Mouse (Mus musculus) embryonic stem cell, embryonic (primary cell): Measurements from ENCODE around the gene Phka2.

ENCODE experiments used
- CTCF ChIA-PET, 4 experiments: fragments of 300-600 bp in 2 of 4; fragments of 350-600 bp in 2 of 4; sonication (Branson Sonifier 250); formaldehyde crosslinking; loops; one replicate each; lab custom pipeline; 2022; ENCODE audit warnings: inconsistent platforms in 2 of 4; lab: Charles Lee
- POLR2A ChIA-PET, 4 experiments: fragments of 300-600 bp in 2 of 4; fragments of 350-600 bp in 2 of 4; sonication (Branson Sonifier 250); formaldehyde crosslinking; loops; one replicate each; lab custom pipeline; 2022; ENCODE audit warnings: antibody characterized with exemption in 4 of 4, inconsistent platforms in 1 of 4; lab: Charles Lee

Gene Phka2

GRCm38 (mm10) chrX:160502048-160503041 is at the start of gene Phka2:
Gene Phka2, plus strand, starts transcription at chrX:160502166.
- ChIA-PET POLR2A (interaction anchor here (0.6 to 3.0 kb wide), 24 partner anchors 8 to 365 kb away, joined by 3 to 24 read pairs (median 3); partner anchors contain the start of gene Adgrg2 (in 1 of the 4)), CTCF (interaction anchor here in 1 of 4 experiments (0.8 kb wide), 1 partner anchor 514 kb away, joined by 3 read pairs; the partner anchor contains the start of gene Map3k15)

GRCm38 (mm10) chrX:160455686-160456085 is 46.3 kb upstream of the Phka2 start:
- ChIA-PET CTCF (interaction anchor here in 1 of 4 experiments (0.5 kb wide), 1 partner anchor 21 kb away, joined by 3 read pairs; no protein-coding TSS in a partner anchor), POLR2A (interaction anchor here in 1 of 4 experiments (1.0 to 1.8 kb wide), 2 partner anchors 25 to 46 kb away, joined by 3 to 8 read pairs; partner anchors contain the start of gene Phka2)

GRCm38 (mm10) chrX:160471257-160471786 is 30.6 kb upstream of the Phka2 start:
- POLR2A ChIA-PET, result no interaction called here
- CTCF ChIA-PET, result no interaction called here

GRCm38 (mm10) chrX:160489784-160490183 is 12.2 kb upstream of the Phka2 start:
- POLR2A ChIA-PET, result no interaction called here
- CTCF ChIA-PET, result no interaction called here

GRCm38 (mm10) chrX:160494333-160494732 is 7.6 kb upstream of the Phka2 start:
- ChIA-PET POLR2A (interaction anchor here in 1 of 4 experiments (0.9 kb wide), 1 partner anchor 8 kb away, joined by 3 read pairs; the partner anchor contains the start of gene Phka2), CTCF (no interaction called here)

GRCm38 (mm10) chrX:160494921-160495320 is 7.0 kb upstream of the Phka2 start:
- CTCF ChIA-PET, result no interaction called here
- POLR2A ChIA-PET, result no interaction called here

GRCm38 (mm10) chrX:160496473-160496872 is 5.5 kb upstream of the Phka2 start:
- CTCF ChIA-PET, result no interaction called here
- POLR2A ChIA-PET, result no interaction called here

- CTCF ChIA-PET, result no interaction called here
- POLR2A ChIA-PET, result interaction anchor here in 3 of 4 experiments (1.3 to 3.0 kb wide), 9 partner anchors 9 to 264 kb away, joined by 3 to 24 read pairs (median 7); no protein-coding TSS in a partner anchor
Measured at GRCm38 (mm10) chrX:160501095-160501494, 871 bp upstream of the Phka2 start.

- POLR2A ChIA-PET, result interaction anchor here in 3 of 4 experiments (0.7 to 3.0 kb wide), 19 partner anchors 8 to 364 kb away, joined by 3 to 24 read pairs (median 4); partner anchors contain the start of gene Adgrg2 (in 1 of the 3)
- CTCF ChIA-PET, result interaction anchor here in 1 of 4 experiments (0.8 kb wide), 1 partner anchor 513 kb away, joined by 3 read pairs; the partner anchor contains the start of gene Map3k15
Measured at GRCm38 (mm10) chrX:160501687-160502047, 299 bp upstream of the Phka2 start.

- CTCF ChIA-PET, result no interaction called here
- POLR2A ChIA-PET, result no interaction called here
Measured at GRCm38 (mm10) chrX:160509046-160509445, 7.1 kb downstream of the Phka2 start.

- POLR2A ChIA-PET, result interaction anchor here in 3 of 4 experiments (0.6 to 3.4 kb wide), 4 partner anchors 8 to 141 kb away, joined by 3 to 24 read pairs (median 9); partner anchors contain the start of gene Phka2 (in 3 of the 3)
- CTCF ChIA-PET, result interaction anchor here in 1 of 4 experiments (0.6 kb wide), 1 partner anchor 21 kb away, joined by 5 read pairs; no protein-coding TSS in a partner anchor
Measured at GRCm38 (mm10) chrX:160510197-160510596, 8.2 kb downstream of the Phka2 start.

- CTCF ChIA-PET, result no interaction called here
- POLR2A ChIA-PET, result interaction anchor here (0.6 to 2.2 kb wide), 4 partner anchors 14 to 18 kb away, joined by 3 to 7 read pairs (median 5); partner anchors contain the start of gene Phka2 (in 2 of the 4)
Measured at GRCm38 (mm10) chrX:160516027-160516426, 14.1 kb downstream of the Phka2 start.

GRCm38 (mm10) chrX:160542772-160543171 is 40.8 kb downstream of the Phka2 start:
- ChIA-PET POLR2A (no interaction called here), CTCF (no interaction called here)

- POLR2A ChIA-PET, result no interaction called here
- CTCF ChIA-PET, result no interaction called here
Measured at GRCm38 (mm10) chrX:160548875-160549274, 46.9 kb downstream of the Phka2 start.

- CTCF ChIA-PET, result interaction anchor here in 2 of 4 experiments (0.6 to 1.0 kb wide), 2 partner anchors 373 to 610 kb away, joined by 4 read pairs; no protein-coding TSS in a partner anchor
- POLR2A ChIA-PET, result interaction anchor here in 1 of 4 experiments (1.4 kb wide), 1 partner anchor 50 kb away, joined by 3 read pairs; the partner anchor contains the start of gene Phka2
Measured at GRCm38 (mm10) chrX:160552066-160552465, 50.1 kb downstream of the Phka2 start.

GRCm38 (mm10) chrX:160583589-160583988 is 81.6 kb downstream of the Phka2 start:
- ChIA-PET POLR2A (no interaction called here), CTCF (no interaction called here)

- ChIA-PET CTCF (no interaction called here), POLR2A (no interaction called here)
Measured at GRCm38 (mm10) chrX:160584148-160584838, 82.3 kb downstream of the Phka2 start.

- POLR2A ChIA-PET, result interaction anchor here in 1 of 4 experiments (1.6 kb wide), 1 partner anchor 14 kb away, joined by 3 read pairs; no protein-coding TSS in a partner anchor
- CTCF ChIA-PET, result no interaction called here
Measured at GRCm38 (mm10) chrX:160585110-160585509, 83.1 kb downstream of the Phka2 start.
